ENCODE assay signal across 8 mouse cellular contexts in genomic region chr11:51703379-51703998, GRCm38 (mm10). TPM values are rescaled to one million over a fixed set of nuclear protein-coding genes. Genes with fewer than 3 reads are reported as not detected.
DNase-seq lines count a peak whose midpoint lies in the region; ATAC-seq lines count a peak whose summit lies in the region.

No protein-coding gene starts in this region.

- H3K9me3 ChIP-seq in heart, embryonic 10.5 days, result no peaks in the 10 kb centered on the region
- H3K9me3 ChIP-seq in forebrain, embryonic 13.5 days (replicated peaks), result no peaks in the 10 kb centered on the region

- 65% methylated on average over 10 of the region's 10 CpGs for WGBS in heart, embryonic 10.5 days
- 68% methylated on average over 10 of the region's 10 CpGs for WGBS in forebrain, embryonic 13.5 days

- no peaks in the 10 kb centered on the region for H3K4me1 ChIP-seq in heart, embryonic 10.5 days
- no peaks in the 10 kb centered on the region for H3K4me1 ChIP-seq in forebrain, embryonic 13.5 days

- H3K4me3 ChIP-seq in heart, embryonic 10.5 days, result no peak overlapping the region
- H3K4me3 ChIP-seq in forebrain, embryonic 13.5 days, result no peak overlapping the region

- peaks cover 93% of the 10 kb centered on the region for H3K36me3 ChIP-seq in heart, embryonic 10.5 days
- peaks cover 78% of the 10 kb centered on the region for H3K36me3 ChIP-seq in forebrain, embryonic 13.5 days (ENCODE audit: poor library complexity, severe bottlenecking)

- no peak overlapping the region for H3K27ac ChIP-seq in heart, embryonic 10.5 days
- no peak overlapping the region for H3K27ac ChIP-seq in forebrain, embryonic 13.5 days

- H3K4me2 ChIP-seq in forebrain, embryonic 13.5 days, result no peak overlapping the region

- no peak for ATAC-seq in forebrain, embryonic 13.5 days
- ATAC-seq in frontal cortex, adult (ENCODE audit: low TSS enrichment), result no peak

- peak; percentile 4 to 18 for DNase-seq in heart, adult 18-20 months
- no peak for DNase-seq in heart, embryonic 10.5 days (ENCODE audit: low spot score)
- DNase-seq in 3134 (ENCODE audit: extremely low read depth, insufficient read length, low spot score) (peak; percentile 77), NIH3T3 (ENCODE audit: low read depth) (peak; percentile 75)
- DNase-seq in kidney, postnatal 36 days, result peak; percentile 17 to 63
- DNase-seq in spleen, postnatal 10 days (ENCODE audit: low spot score in 2 of 2), result peak; percentile 16 to 70

- no peaks in the 10 kb centered on the region for H3K27me3 ChIP-seq in heart, embryonic 10.5 days (ENCODE audit: insufficient read depth, poor library complexity, severe bottlenecking)
- H3K27me3 ChIP-seq in forebrain, embryonic 13.5 days, result no peaks in the 10 kb centered on the region

- no peak overlapping the region for H3K9ac ChIP-seq in forebrain, embryonic 13.5 days

RNA-seq across cellular contexts. Expression of gene 0610009B22Rik, which starts 14.8 kb away (rescaled TPM):
- total RNA-seq in heart, adult 18-20 months (2021), result 10 to 100 TPM; 45.0 to 47.4 TPM
- 61.4 and 67.7 TPM in 2 replicates for polyA plus RNA-seq in heart, embryonic 10.5 days (2016; fragmentation: Nextera tagmentation; extraction: Ambion mirVana)
- polyA plus RNA-seq in forebrain, embryonic 13.5 days (2015; fragmentation: Nextera tagmentation; extraction: Ambion mirVana), result 105 and 119 TPM in 2 replicates

RNA-seq across cellular contexts. Expression of gene D930048N14Rik, which starts 52.7 kb away (rescaled TPM):
- total RNA-seq in heart, adult 18-20 months (2021), result under 1 TPM; 0.37 to 0.54 TPM
- 0.78 and 1.6 TPM in 2 replicates for polyA plus RNA-seq in heart, embryonic 10.5 days (2016; fragmentation: Nextera tagmentation; extraction: Ambion mirVana)
- 0.44 and 0.54 TPM in 2 replicates for polyA plus RNA-seq in forebrain, embryonic 13.5 days (2015; fragmentation: Nextera tagmentation; extraction: Ambion mirVana)

RNA-seq across cellular contexts. Expression of gene N4bp3, which starts 52.8 kb away (rescaled TPM):
- 10 to 100 TPM in 1 of 2 experiments, 1 to 10 TPM in 1; 9.4 to 11.4 TPM for total RNA-seq in heart, adult 18-20 months (2021)
- 6.9 and 12.0 TPM in 2 replicates for polyA plus RNA-seq in heart, embryonic 10.5 days (2016; fragmentation: Nextera tagmentation; extraction: Ambion mirVana)
- 7.7 and 8.4 TPM in 2 replicates for polyA plus RNA-seq in forebrain, embryonic 13.5 days (2015; fragmentation: Nextera tagmentation; extraction: Ambion mirVana)

RNA-seq across cellular contexts. Expression of gene Sec24a, which starts 59.9 kb away (rescaled TPM):
- 10 to 100 TPM; 16.4 to 17.8 TPM for total RNA-seq in heart, adult 18-20 months (2021)
- 14.3 and 15.0 TPM in 2 replicates for polyA plus RNA-seq in heart, embryonic 10.5 days (2016; fragmentation: Nextera tagmentation; extraction: Ambion mirVana)
- 11.0 and 11.7 TPM in 2 replicates for polyA plus RNA-seq in forebrain, embryonic 13.5 days (2015; fragmentation: Nextera tagmentation; extraction: Ambion mirVana)

RNA-seq across cellular contexts. Expression of gene Sar1b, which starts 60.0 kb away (rescaled TPM):
- 100 to 1,000 TPM; 142 to 150 TPM for total RNA-seq in heart, adult 18-20 months (2021)
- 125 and 134 TPM in 2 replicates for polyA plus RNA-seq in heart, embryonic 10.5 days (2016; fragmentation: Nextera tagmentation; extraction: Ambion mirVana)
- polyA plus RNA-seq in forebrain, embryonic 13.5 days (2015; fragmentation: Nextera tagmentation; extraction: Ambion mirVana), result 140 and 146 TPM in 2 replicates
